Mouse (Mus musculus) intestine, embryonic 16.5 days (tissue): ENCODE measurements around the gene Gm21969. TPM values are rescaled to one million over a fixed set of nuclear protein-coding genes. Genes with fewer than 3 reads are reported as not detected.

ENCODE experiments used
- microRNA-seq: library from miRNA; unstranded; fragments of <30 nt; microRNA quantifications from one replicate; pipeline ENCODE4, GENCODE M21; 2016
- polyA plus RNA-seq: library from polyadenylated mRNA; unstranded; fragments of >200 nt; fragmentation: Nextera tagmentation; extraction: Ambion mirVana; gene quantifications from 2 replicates; pipeline ENCODE4 v1.2.1, GENCODE M21; 2015

Gene Gm21969
- polyA plus RNA-seq, 1 experiment from 2014 or later = not detected

Small RNA genes within 50 kb of the gene (microRNA-seq; reads per million reads assigned to microRNA genes)
- gene Gm25571 (not detected), gene Mir7020 (not detected)

Other genes with a start within 250 kb of the Gm21969 start
- 1.9 and 2.0 TPM in 2 replicates for gene Iffo2, start 72.6 kb upstream of the Gm21969 start, polyA plus RNA-seq
- gene Aldh4a1, start 19.7 kb downstream of the Gm21969 start, polyA plus RNA-seq = 13.7 and 17.2 TPM in 2 replicates
- gene Tas1r2, start 50.4 kb downstream of the Gm21969 start, polyA plus RNA-seq = not detected in 2 replicates
- not detected in 2 replicates for gene Pax7, start 230.3 kb downstream of the Gm21969 start, polyA plus RNA-seq